Mouse (Mus musculus) hindbrain, embryonic 14.5 days (tissue): ENCODE measurements at regions not wholly inside any gene's neighbourhood (a gene's known extent, or its start where the extent isn't known, plus 50 kb on each side); places are given as distances from the start of the nearest gene placed in this dataset.

ENCODE experiments used
- ATAC-seq: fragments of 200-750 bp; cut with Nextera tagmentation; 2 replicates; pipeline ENCODE4 v1.8.0; 2017; ENCODE audit warnings: moderate number of reproducible peaks, mild to moderate bottlenecking, moderate TSS enrichment, moderate library complexity; ENCODE audit not compliant: low FRiP score
- DNase-seq: peaks from one replicate; pipeline ENCODE4 v3.0.0-alpha.2; 2015; ENCODE audit warnings: low spot score
- H3K27ac ChIP-seq: fragments of 300-500 bp; sonication (generic); 2 replicates; pipeline ENCODE4 v1.5.1; 2014; ENCODE audit warnings: mild to moderate bottlenecking, moderate library complexity
- H3K27me3 ChIP-seq: fragments of 300-500 bp; sonication (generic); 2 replicates; pipeline ENCODE4 v1.6.1; 2014; ENCODE audit warnings: mild to moderate bottlenecking, low read length, mixed read lengths; ENCODE audit not compliant: control insufficient read depth, insufficient read depth
- H3K36me3 ChIP-seq: fragments of 300-500 bp; sonication (generic); replicated peaks from 2 replicates; pipeline ENCODE4 v1.6.1; 2014; ENCODE audit not compliant: control insufficient read depth, insufficient read depth
- H3K4me1 ChIP-seq: fragments of 300-500 bp; sonication (generic); replicated peaks from 2 replicates; pipeline ENCODE4 v1.6.1; 2014; ENCODE audit warnings: antibody characterized with exemption, low read length, mixed read lengths; ENCODE audit not compliant: control insufficient read depth, insufficient read depth
- H3K4me2 ChIP-seq: fragments of 300-500 bp; sonication (generic); replicated peaks from 2 replicates; pipeline ENCODE4 v1.6.1; 2014; ENCODE audit warnings: mild to moderate bottlenecking, moderate library complexity
- H3K4me3 ChIP-seq: fragments of 300-500 bp; sonication (generic); replicated peaks from 2 replicates; pipeline ENCODE4 v1.5.1; 2014; ENCODE audit warnings: mild to moderate bottlenecking, low read length
- H3K9ac ChIP-seq: fragments of 300-500 bp; sonication (generic); 2 replicates; pipeline ENCODE4 v1.6.1; 2014
- H3K9me3 ChIP-seq: fragments of 300-500 bp; sonication (generic); 2 replicates; pipeline ENCODE4 v1.6.1; 2016; ENCODE audit warnings: low read length; ENCODE audit not compliant: control insufficient read depth
- WGBS: fragments of 180-500 bp; shearing (Covaris S2); extraction: QIAGEN DNeasy Blood & Tissue Kit; methylation state at CpG from one replicate; pipeline ENCODE4 v1.1.7; 2014; 5-methylcytosine and 5-hydroxymethylcytosine counted together

DNA sequence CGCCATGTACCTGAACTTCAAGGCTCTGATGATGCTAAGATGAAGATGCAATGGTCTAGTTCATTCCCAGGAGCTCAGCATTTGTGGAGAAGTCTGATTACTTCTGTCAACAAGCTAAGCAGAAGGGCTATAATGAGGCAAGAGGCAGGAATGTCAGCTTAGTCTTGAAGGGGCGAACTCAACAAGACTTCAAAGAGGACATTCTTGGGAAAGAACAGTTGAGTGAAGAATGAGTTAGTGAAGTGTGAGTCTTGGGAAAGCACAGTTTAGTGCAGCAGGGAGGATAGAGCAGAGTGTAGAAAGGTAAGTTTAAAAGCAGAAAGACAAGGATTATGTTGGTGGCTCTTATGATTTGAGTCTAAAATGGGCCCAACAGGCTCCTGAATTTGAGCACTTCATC is 160.5 kb upstream of the Ntf3 start:
- no peak for DNase-seq
- no peak for ATAC-seq
- H3K9ac ChIP-seq = no peak overlapping the region
- no peak overlapping the region for H3K27ac ChIP-seq
- H3K4me1 ChIP-seq = no peaks in the 10 kb centered on the region
- H3K36me3 ChIP-seq = no peaks in the 10 kb centered on the region
- no peaks in the 10 kb centered on the region for H3K9me3 ChIP-seq
- WGBS = 86% methylated on average over 2 of the region's 2 CpGs
- no peaks in the 10 kb centered on the region for H3K27me3 ChIP-seq
- no peak overlapping the region for H3K4me3 ChIP-seq
- no peak overlapping the region for H3K4me2 ChIP-seq

DNA sequence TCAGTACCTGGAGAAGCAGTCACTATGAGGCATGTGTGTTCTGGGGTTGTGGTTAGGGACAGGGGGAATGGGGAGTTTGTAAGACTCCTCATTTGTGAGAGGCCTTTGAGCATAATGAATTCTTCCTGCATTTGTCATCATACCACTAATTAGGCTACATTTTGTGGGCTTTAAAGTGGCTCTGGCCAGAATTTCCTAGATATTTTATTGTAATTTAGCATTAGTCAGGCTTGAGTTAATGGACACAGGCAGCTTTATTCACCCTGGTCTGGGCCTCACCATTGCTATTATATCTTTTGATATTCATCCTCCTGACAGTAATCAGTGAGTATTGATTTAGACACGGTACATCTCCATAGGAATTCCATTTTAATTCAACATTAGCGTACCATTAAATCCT is 151.8 kb upstream of the Ntf3 start:
- ATAC-seq = no peak
- H3K9ac ChIP-seq = no peak overlapping the region
- H3K9me3 ChIP-seq = no peaks in the 10 kb centered on the region
- no peak overlapping the region for H3K4me2 ChIP-seq
- no peaks in the 10 kb centered on the region for H3K27me3 ChIP-seq
- no peak for DNase-seq
- H3K4me1 ChIP-seq = no peaks in the 10 kb centered on the region
- H3K4me3 ChIP-seq = no peak overlapping the region
- H3K27ac ChIP-seq = no peak overlapping the region
- H3K36me3 ChIP-seq = no peaks in the 10 kb centered on the region
- 80% methylated on average over 2 of the region's 2 CpGs for WGBS

- no peaks in the 10 kb centered on the region for H3K36me3 ChIP-seq
- no peak for DNase-seq
- no peak overlapping the region for H3K4me2 ChIP-seq
- H3K27ac ChIP-seq = no peak overlapping the region
- no peaks in the 10 kb centered on the region for H3K9me3 ChIP-seq
- H3K4me3 ChIP-seq = no peak overlapping the region
- no peaks in the 10 kb centered on the region for H3K27me3 ChIP-seq
- no peak for ATAC-seq
- no peak overlapping the region for H3K9ac ChIP-seq
- WGBS = 67% methylated on average over 3 of the region's 3 CpGs
- no peaks in the 10 kb centered on the region for H3K4me1 ChIP-seq
Observed at GRCm38 (mm10) chr6:126310786-126311480, 144.2 kb upstream of the Ntf3 start.

DNA sequence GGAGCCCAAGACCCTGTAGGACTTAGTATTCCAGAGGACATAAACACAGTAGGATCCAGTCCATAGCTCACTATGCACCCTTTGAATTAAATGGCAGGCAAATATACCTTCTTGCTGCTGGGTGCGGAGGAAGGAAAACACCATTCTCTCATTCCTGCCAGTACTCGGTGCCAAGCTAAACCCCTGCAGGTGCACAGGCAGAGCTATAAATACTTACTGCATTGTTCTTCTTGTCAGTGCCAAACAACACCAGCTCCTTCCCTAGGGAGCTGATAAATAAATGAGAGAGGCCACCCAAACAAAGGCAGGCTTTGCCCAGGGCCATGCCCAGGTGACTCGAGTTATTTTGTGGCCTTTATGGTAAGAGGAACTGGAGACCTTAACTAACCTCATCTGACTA is 136.4 kb upstream of the Ntf3 start:
- H3K36me3 ChIP-seq = no peaks in the 10 kb centered on the region
- H3K9ac ChIP-seq = no peak overlapping the region
- H3K27me3 ChIP-seq = no peaks in the 10 kb centered on the region
- H3K27ac ChIP-seq = no peak overlapping the region
- H3K4me2 ChIP-seq = no peak overlapping the region
- ATAC-seq (no peak), DNase-seq (no peak)
- WGBS = 58% methylated on average over 3 of the region's 3 CpGs
- H3K9me3 ChIP-seq = no peaks in the 10 kb centered on the region
- H3K4me3 ChIP-seq = no peak overlapping the region
- H3K4me1 ChIP-seq = no peaks in the 10 kb centered on the region

DNA sequence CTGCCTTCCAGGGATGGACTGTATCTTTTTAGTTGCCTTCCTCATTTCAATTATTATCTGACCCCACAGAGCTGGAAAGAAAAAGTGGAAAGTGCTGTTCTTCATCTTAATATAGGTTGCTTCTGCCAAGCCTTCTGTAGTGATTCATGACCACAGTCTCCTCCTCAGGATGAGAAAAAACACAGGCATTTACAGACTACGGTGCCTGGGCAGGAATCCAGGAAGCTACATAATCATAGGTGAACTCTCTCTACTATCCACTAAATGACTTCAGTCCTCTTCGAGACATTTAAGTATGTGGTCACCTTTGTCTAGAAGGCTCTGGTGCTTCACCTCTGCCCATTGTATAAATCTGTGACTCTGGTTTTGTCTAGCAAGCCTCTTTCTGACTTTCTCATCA is 124.9 kb upstream of the Ntf3 start:
- Histone ChIP-seq H3K9ac (no peak overlapping the region), H3K36me3 (no peaks in the 10 kb centered on the region), H3K4me3 (no peak overlapping the region), H3K27ac (no peak overlapping the region), H3K4me2 (no peak overlapping the region), H3K4me1 (no peaks in the 10 kb centered on the region), H3K9me3 (no peaks in the 10 kb centered on the region), H3K27me3 (no peaks in the 10 kb centered on the region)
- DNase-seq (no peak), ATAC-seq (no peak)
- WGBS = 92% methylated on average over 2 of the region's 2 CpGs

GRCm38 (mm10) chr6:126287166-126287565 is 120.5 kb upstream of the Ntf3 start:
- DNase-seq = no peak
- Histone ChIP-seq H3K9me3 (no peaks in the 10 kb centered on the region), H3K4me3 (no peak overlapping the region), H3K36me3 (no peaks in the 10 kb centered on the region), H3K27me3 (no peaks in the 10 kb centered on the region), H3K27ac (no peak overlapping the region), H3K4me2 (no peak overlapping the region), H3K9ac (no peak overlapping the region), H3K4me1 (no peaks in the 10 kb centered on the region)
- no peak for ATAC-seq
- WGBS = 68% methylated on average over 4 of the region's 4 CpGs

DNA sequence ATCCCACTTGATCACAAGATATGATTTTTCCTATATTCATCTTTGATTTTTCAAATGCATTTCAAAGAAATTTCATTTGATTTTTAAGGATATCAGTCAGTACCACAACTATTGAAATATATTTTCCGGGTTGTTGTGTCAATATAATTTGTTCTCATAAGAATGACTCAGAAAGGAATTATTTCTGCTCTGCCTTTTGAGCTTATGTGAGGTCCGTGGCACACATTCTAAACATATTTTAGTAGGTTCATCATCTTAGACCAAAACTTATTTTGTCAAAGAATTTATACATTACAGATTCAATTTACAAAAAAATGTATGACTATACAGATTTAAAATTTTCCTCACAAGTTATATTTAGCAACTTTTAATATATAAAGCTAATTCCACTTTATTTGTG is 119.5 kb upstream of the Ntf3 start:
- no peak overlapping the region for H3K4me2 ChIP-seq
- H3K27me3 ChIP-seq = no peaks in the 10 kb centered on the region
- no peak for DNase-seq
- WGBS = 93% methylated on average over 2 of the region's 2 CpGs
- no peak overlapping the region for H3K27ac ChIP-seq
- H3K9ac ChIP-seq = no peak overlapping the region
- no peak overlapping the region for H3K4me3 ChIP-seq
- no peaks in the 10 kb centered on the region for H3K9me3 ChIP-seq
- H3K4me1 ChIP-seq = no peaks in the 10 kb centered on the region
- no peak for ATAC-seq
- no peaks in the 10 kb centered on the region for H3K36me3 ChIP-seq

DNA sequence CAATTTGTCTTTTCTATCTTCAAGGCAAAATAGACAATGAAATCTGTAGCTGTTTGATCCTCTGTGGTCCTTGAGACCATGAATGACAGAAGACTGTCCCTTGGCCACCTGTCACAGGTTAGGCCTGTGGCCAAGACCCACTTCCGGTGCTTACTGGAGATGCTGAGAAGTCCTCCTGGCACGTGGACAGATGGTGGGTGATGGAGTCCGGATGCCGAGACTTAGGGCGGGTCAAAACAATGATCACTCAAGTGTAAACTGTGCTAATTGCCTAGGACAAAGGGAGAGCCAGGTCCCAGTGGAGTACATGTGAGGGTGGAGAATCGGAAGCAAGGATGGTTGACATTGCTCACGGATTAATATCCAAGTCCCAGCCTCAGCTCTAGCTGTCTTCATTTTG is 117.7 kb upstream of the Ntf3 start:
- WGBS = 56% methylated on average over 7 of the region's 7 CpGs
- Histone ChIP-seq H3K4me2 (no peak overlapping the region), H3K9ac (no peak overlapping the region), H3K27me3 (no peaks in the 10 kb centered on the region), H3K9me3 (no peaks in the 10 kb centered on the region), H3K27ac (no peak overlapping the region), H3K4me3 (no peak overlapping the region), H3K4me1 (no peaks in the 10 kb centered on the region), H3K36me3 (no peaks in the 10 kb centered on the region)
- ATAC-seq (no peak), DNase-seq (no peak)

DNA sequence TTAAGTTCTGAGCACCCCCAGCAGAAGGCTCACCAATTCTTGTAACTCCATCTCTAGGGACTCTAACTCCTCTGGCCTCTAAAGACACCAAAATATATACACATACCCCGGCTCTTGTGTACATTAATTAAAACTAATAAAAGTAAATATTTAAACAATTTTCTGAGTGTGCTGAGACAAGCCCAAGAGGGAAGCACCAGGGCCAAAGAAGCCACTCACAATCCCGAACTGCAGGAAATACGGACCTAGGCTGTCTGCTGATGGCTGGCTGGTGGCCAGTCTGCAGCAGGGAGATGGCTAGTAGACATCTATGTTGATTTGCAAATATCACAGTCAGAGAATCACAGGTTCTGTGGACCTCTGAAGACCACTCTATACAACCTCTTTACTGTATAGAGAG is 113.6 kb upstream of the Ntf3 start:
- DNase-seq (no peak), ATAC-seq (no peak)
- no peak overlapping the region for H3K9ac ChIP-seq
- H3K36me3 ChIP-seq = no peaks in the 10 kb centered on the region
- 95% methylated on average over 3 of the region's 3 CpGs for WGBS
- H3K4me1 ChIP-seq = no peaks in the 10 kb centered on the region
- no peak overlapping the region for H3K4me3 ChIP-seq
- H3K27me3 ChIP-seq = no peaks in the 10 kb centered on the region
- H3K4me2 ChIP-seq = no peak overlapping the region
- H3K9me3 ChIP-seq = no peaks in the 10 kb centered on the region
- H3K27ac ChIP-seq = no peak overlapping the region

GRCm38 (mm10) chr6:126245986-126246385 is 79.3 kb upstream of the Ntf3 start:
- Histone ChIP-seq H3K4me3 (no peak overlapping the region), H3K9me3 (0 out of 2 replicates have a peak, but pooled peaks cover 5% of the 10 kb centered on the region), H3K4me1 (no peaks in the 10 kb centered on the region), H3K27ac (no peak overlapping the region), H3K36me3 (no peaks in the 10 kb centered on the region), H3K9ac (no peak overlapping the region), H3K4me2 (no peak overlapping the region), H3K27me3 (no peaks in the 10 kb centered on the region)
- no peak for ATAC-seq
- WGBS = 37% methylated on average over 5 of the region's 5 CpGs
- no peak for DNase-seq
